Mouse (Mus musculus): Measurements from ENCODE around the gene Serpinc1.
"Not testable (repeated sequence)": the region's sequence is repeated elsewhere in the genome, so short reads cannot be mapped to it uniquely, and the experiment has no call there.

Serpinc1 gene

DNA sequence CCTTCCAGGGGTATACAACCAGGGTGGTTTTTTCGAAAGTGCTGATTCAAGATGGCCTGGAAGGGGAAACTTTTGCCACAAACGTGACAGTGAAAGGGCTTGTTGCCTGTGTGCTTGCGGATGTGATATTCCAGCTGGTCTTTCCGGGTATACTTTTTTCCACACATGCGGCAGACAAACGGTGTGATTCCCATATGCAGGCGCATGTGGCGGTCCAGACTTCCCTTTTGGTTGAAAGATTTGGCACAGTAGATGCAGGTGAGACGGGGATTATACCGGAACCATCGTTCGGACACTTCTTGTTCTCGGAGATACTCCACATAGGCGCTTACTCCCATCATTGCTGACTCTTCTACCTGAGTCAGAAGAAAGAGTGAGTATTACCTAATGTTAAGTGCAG, 41.7 kb downstream of the Serpinc1 start:
- no peak for DNase-seq (ENCODE audit: extremely low spot score, low spot score)

DNA sequence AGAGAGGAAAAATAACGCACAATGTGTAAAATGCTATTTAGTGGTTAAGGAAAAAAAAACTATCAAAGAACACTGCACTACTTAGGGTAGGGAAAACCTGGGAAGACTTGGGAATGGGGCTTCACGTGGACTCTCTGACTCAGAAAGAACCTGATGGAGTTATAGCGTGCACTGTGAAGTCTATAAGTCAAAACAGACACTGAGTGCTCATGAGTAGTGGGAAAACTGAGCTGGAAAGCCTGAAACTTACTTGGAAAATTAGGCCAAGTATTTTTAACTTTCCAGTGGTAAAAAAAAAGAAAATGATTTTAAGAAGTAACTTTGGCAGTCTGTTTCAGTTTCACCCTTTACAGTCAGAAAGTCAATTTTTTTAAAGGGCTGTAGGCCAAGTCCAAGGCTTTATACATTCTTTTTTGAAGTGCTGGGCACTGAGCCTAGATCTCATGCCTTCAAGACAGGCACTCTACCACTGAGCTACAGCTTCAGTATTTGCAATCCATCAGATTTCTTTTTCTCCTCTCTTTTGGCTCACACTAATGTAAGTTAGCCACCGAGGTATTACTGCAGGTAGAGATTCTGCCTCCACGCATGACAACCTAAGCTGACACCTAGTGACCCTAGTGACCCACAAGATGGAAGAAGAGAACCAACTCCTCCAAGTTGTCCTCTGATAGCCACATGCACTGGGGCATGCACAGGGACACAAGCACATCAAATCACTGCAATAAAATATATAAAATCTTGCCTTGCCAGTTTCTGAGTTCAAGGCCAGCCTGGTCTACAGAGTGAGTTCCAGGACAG, 47.2 kb downstream of the Serpinc1 start:
- no peak for DNase-seq (ENCODE audit: extremely low spot score, low spot score)

DNA sequence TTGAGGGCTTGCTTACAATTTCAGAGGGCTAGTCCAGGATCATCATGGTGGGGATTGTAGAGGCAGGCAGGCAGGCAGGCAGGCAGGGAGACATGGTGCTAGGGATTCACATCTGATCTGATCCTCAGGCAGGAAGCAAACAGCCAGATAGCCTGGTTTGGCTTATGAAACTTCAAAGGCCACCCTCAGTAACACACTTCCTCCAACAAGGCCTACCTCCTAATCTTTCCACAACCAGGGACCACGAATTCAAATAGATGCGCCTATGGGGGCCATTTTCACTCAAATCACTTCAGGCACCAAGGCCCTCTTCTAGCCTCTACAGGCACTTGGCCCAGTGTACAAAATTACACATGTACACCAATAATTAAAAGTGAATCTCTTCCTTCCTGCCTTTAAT, 48.8 kb downstream of the Serpinc1 start:
- no peak for DNase-seq (ENCODE audit: extremely low spot score, low spot score)

DNA sequence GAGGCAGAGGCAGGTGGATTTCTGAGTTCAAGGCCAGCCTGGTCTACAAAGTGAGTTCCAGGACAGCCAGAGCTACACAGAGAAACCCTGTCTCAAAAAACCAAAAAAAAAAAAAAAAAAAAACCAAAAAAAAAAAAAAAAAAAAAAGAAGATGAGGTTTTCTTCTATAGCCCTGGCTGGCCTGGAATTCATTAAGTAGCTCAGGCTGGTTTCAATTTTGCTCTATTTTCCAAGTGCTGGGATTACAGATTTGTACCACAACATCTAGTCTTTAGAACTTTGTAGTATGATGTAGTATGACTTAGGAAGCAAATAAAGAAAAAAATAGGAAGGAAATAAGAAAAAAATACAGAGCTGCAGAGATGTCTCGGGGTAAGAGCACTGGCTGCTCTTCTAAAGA, 50.0 kb downstream of the Serpinc1 start:
- not testable (repeated sequence) for DNase-seq (ENCODE audit: extremely low spot score, low spot score)

DNA sequence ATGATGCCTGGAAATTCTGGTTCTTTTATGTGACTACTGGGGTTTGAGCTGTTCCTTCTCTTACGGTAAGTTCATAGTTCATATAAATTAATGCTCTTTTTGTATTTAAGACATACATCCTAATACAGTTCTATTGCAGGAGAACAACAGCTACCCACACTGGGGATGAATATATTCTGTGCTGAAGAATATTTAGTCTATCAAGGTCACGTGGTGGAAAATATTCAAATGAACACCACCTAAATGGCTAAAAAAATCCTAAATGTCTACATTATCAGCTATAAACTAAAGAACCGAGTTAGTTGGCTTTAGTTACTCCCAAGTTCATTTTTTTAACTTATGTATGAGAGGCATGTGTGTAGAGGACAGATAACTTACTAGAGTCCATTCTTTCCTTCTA, 51.7 kb downstream of the Serpinc1 start:
- no peak for DNase-seq (ENCODE audit: extremely low spot score, low spot score)

DNA sequence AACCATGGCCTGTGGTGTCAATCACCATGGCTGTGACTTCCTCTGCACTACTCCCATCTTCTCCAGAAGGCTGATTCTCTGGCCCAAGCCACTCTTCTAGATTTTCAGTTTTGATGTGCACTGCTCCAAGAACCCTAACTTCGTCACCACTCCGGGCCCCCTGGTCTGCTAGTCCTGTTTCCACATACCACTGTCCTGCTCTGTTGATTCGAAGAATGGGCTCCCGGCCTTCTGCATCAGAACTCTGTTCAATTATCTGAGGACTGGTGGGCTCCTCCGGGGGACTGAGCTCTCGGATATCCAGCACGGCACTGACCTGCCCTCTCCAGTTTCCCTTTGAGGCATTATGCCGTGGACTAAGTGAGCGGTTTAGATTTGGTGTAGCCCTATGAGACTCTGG, 53.5 kb downstream of the Serpinc1 start:
- DNase-seq (ENCODE audit: extremely low spot score, low spot score), result no peak

GRCm38 (mm10) chr1:161032345-161032744, 54.0 kb downstream of the Serpinc1 start:
- no peak for DNase-seq (ENCODE audit: extremely low spot score, low spot score)

GRCm38 (mm10) chr1:161033856-161034434, 55.6 kb downstream of the Serpinc1 start:
- DNase-seq (ENCODE audit: extremely low spot score, low spot score), result no peak

DNA sequence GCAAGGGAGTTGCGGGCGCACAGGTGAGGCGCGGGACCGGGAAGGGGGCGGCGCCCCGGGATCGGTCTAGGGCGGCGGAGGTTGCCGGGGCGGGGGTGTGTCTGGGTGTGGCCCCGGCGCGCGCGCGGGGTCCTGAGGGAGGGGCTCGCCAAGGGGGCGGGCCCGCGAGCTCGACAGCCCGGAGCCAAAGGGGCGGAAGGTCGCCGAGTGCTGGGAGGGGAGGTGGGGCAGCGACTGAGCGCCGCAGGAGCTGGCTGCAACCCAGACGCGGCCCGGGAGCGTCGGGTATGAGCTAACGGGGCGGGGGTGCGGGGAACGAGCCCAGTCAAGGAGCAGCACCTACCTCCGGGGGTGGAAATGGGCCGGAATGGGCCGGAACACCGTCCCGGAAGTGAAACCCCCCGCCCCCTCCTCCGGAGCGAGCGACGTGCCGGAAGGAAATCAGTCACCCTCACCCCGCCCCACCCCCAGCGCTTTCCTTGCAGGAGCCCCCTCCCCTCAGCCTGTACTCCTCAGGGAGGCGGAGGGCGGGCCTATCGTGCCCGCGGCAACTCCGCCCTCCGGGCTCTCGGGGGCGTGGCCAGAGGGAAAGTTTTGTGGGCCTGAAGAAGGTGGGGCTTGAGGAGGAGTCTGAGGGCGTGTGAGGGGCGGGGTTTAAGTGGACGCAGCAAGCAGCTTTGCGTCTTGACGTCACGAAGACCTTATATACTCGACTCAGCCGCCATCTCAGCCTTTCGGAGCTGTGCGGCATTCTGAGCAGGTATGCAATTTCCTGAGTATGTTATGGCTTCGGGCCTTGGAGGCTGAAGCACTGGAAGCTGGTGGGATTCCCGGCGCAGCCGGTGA, 56.3 kb downstream of the Serpinc1 start, which contains the start of gene Zbtb37:
Zbtb37 (minus strand) TSS at position 415 of the 846 bp plus-strand sequence.
- DNase-seq (ENCODE audit: extremely low spot score, low spot score), result peak; percentile 99

- DNase-seq (ENCODE audit: extremely low spot score, low spot score), result no peak
These were observed 56.9 kb downstream of the Serpinc1 start for GRCm38 (mm10) chr1:161035281-161035785.

GRCm38 (mm10) chr1:161035786-161036404, 57.5 kb downstream of the Serpinc1 start:
- DNase-seq (ENCODE audit: extremely low spot score, low spot score), result peak; percentile 35

DNA sequence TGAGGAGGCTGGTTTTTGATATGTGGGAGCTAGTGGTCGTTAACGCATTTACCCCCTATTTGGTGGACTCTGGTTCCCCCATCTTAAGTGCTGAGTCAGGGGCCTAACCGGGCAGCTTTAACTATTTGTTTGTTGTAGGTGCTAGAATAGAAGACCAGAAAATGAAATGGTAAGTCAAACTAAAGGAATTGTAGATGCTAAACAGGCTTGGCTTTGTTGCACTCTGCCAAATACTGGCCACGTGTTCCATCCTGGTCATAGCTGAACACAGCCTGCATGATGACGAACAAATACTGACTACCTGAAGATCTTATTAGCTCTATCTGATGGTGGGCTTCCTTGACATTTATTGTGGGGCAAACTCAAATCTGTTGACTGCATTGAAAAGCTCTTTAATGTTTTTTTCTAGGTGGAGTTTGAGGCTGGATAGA, 58.0 kb downstream of the Serpinc1 start:
- no peak for DNase-seq (ENCODE audit: extremely low spot score, low spot score)

DNA sequence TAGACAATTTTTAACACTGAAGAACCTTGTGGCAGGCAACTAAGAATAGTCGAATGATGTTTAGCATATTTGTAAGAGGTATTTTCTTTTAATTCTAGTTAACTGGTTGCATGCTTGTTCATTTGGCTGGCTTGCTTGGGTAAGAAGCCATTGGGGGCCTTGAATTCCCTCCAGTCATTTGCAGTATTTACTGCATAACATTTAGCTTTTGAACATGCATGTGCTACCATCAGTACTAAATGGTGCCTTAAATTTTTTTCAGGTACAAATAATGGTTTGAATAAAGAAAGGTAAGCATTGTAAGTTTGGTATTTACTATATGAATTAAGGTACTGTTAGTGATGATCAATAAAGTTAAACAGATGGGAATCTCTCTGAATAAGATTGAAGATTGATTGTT, 58.6 kb downstream of the Serpinc1 start:
- no peak for DNase-seq (ENCODE audit: extremely low spot score, low spot score)

GRCm38 (mm10) chr1:161037599-161037998, 59.2 kb downstream of the Serpinc1 start:
- DNase-seq (ENCODE audit: extremely low spot score, low spot score), result no peak

- no peak for DNase-seq (ENCODE audit: extremely low spot score, low spot score)
These were observed 59.6 kb downstream of the Serpinc1 start for GRCm38 (mm10) chr1:161038004-161038403.

GRCm38 (mm10) chr1:161038968-161039721, 60.8 kb downstream of the Serpinc1 start:
- DNase-seq (ENCODE audit: extremely low spot score, low spot score), result peak; percentile 51

DNA sequence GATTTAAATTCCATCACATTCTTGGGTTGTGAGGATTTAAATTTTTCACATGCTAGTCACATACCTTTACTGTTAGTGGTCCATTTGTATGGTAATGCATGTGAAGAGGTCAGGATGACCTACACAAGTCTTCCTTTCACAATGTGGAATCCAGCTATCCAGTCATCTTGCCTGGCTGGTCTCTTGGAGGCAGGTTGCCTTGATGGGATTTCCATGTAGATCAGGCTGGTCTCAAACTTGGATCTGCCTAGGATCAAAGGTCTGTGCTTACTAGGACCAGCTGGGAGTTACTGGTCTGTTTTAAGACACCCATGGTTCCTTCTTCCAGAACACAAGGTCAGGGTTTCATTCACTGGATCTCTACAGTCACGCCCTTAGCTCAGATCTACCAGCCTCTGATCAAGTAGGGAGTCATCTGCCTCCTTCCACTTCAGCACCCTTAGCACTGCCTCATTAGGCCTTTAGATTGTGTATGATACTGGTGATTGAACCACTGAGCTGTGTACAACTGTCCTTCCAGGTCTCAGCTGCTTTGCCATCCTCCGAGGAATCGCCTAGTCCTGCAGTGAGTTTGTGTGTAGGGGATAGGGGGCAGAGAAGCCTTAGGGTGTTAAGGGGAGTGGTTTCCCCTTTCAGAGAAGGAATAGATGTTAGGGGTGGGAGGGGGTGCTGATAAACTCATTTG, 61.5 kb downstream of the Serpinc1 start:
- peak; percentile 68 for DNase-seq (ENCODE audit: extremely low spot score, low spot score)

DNA sequence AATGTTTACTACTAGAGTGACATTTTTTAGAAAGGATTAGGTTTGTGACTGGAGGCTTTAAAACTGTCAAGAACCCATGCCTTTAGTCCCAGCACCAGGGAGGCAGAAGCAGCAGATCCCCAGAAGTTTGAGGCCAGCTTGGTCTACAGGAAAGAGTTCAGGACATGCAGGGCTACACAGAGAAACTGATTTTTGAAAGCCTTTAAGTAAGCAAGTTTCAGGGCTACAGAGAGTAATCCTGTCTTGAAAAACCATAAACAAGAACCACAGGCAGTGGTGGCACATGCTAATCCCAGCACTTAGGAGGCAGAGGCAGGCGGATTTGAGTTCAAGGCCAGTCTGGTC, 62.0 kb downstream of the Serpinc1 start:
- no peak for DNase-seq (ENCODE audit: extremely low spot score, low spot score)

DNA sequence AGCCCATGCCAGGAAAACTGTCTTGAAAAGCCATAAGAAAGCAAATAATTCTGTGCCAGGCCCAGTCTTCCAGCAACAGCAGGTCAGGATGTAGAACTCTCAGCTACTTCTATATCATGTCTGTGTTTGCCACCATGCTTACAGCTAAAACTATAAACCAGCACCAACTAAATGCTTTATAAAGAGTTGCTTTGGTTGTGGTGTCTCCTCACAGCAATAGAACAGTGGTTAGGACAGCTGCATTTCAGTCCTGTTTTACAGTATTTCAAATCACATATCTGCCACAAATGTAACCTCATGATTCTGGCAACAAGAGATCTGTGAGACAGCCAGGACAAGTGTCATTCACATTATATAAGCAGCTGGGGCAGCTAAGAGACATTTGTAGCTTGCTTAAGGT, 62.5 kb downstream of the Serpinc1 start:
- DNase-seq (ENCODE audit: extremely low spot score, low spot score), result no peak

Data from neural tube, embryonic 10.5 days (tissue).